Mouse (Mus musculus) kidney, postnatal 0 days (tissue): ENCODE data around the gene 2310057N15Rik. TPM values are rescaled to one million over a fixed set of nuclear protein-coding genes. Genes with fewer than 3 reads are reported as not detected.

ENCODE experiments used
- ATAC-seq: fragments of 200-750 bp; cut with Nextera tagmentation; replicated peaks from 2 replicates; pipeline ENCODE4 v1.8.0; 2017; ENCODE audit warnings: low read depth, moderate number of reproducible peaks, moderate TSS enrichment, moderate library complexity; ENCODE audit not compliant: low FRiP score
- DNase-seq: peaks from one replicate; pipeline ENCODE4 v3.0.0-alpha.2; 2016; ENCODE audit warnings: low spot score
- H3K27ac ChIP-seq: fragments of 300-500 bp; sonication (generic); 2 replicates; pipeline ENCODE4 v1.5.1; 2014; ENCODE audit warnings: mild to moderate bottlenecking
- H3K27me3 ChIP-seq: fragments of 300-500 bp; sonication (generic); 2 replicates; pipeline ENCODE4 v1.6.1; 2014; ENCODE audit warnings: low read length, mixed read lengths; ENCODE audit not compliant: insufficient read depth
- H3K36me3 ChIP-seq: fragments of 300-500 bp; sonication (generic); 2 replicates; pipeline ENCODE4 v1.6.1; 2014; ENCODE audit warnings: low read length, mixed read lengths; ENCODE audit not compliant: insufficient read depth
- H3K4me1 ChIP-seq: fragments of 300-500 bp; sonication (generic); replicated peaks from 2 replicates; pipeline ENCODE4 v1.6.1; 2014; ENCODE audit warnings: antibody characterized with exemption, low read length, mixed read lengths; ENCODE audit not compliant: insufficient read depth
- H3K4me2 ChIP-seq: fragments of 300-500 bp; sonication (generic); 2 replicates; pipeline ENCODE4 v1.6.1; 2014; ENCODE audit warnings: mild to moderate bottlenecking, low read length, moderate library complexity, mixed read lengths
- H3K4me3 ChIP-seq: fragments of 300-500 bp; sonication (generic); replicated peaks from 2 replicates; pipeline ENCODE4 v1.5.1; 2014; ENCODE audit warnings: low read depth, low read length
- H3K9ac ChIP-seq: fragments of 300-500 bp; sonication (generic); 2 replicates; pipeline ENCODE4 v1.6.1; 2014; ENCODE audit warnings: low read depth, low read length
- H3K9me3 ChIP-seq: fragments of 300-500 bp; sonication (generic); replicated peaks from 2 replicates; pipeline ENCODE4 v1.6.1; 2016; ENCODE audit warnings: low read length, inconsistent platforms, mixed read lengths
- CTCF ChIP-seq: IDR thresholded peaks from 2 replicates; pipeline ENCODE4 v1.5.1; 2016; ENCODE audit warnings: antibody characterized with exemption, low read depth, mild to moderate bottlenecking, moderate library complexity
- WGBS: fragments of 180-500 bp; shearing (Covaris S2); extraction: QIAGEN DNeasy Blood & Tissue Kit; methylation state at CpG from one replicate; pipeline ENCODE4 v1.1.7; 2014; 5-methylcytosine and 5-hydroxymethylcytosine counted together
- polyA plus RNA-seq: library from polyadenylated mRNA; unstranded; fragments of >200 nt; fragmentation: Nextera tagmentation; extraction: Ambion mirVana; gene quantifications from 2 replicates; pipeline ENCODE4 v1.2.1, GENCODE M21; 2015

The 2310057N15Rik gene
- polyA plus RNA-seq, 1 experiment from 2014 or later: not detected

DNA sequence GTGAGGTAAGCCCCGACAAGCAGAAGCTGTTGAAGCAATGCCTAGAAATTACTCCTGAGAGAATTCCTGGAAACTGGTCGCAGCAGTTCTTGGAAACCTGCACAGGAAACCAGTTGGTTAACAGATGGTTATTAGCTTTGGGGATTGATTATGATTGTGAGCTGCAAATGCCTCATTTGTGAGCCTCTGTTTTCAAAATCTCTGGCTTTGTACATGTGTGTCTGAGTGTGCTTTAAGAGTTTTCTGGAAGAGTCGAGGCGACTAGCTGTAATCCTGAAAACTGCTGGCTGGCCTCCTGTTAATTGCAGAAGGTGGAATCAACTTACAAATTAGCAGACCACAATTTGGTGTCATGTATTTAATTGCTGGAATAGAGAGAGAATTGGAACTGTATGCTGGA, 26.1 kb downstream of the 2310057N15Rik start:
- Histone ChIP-seq H3K27me3 (no peaks in the 10 kb centered on the region), H3K4me3 (no peak overlapping the region), H3K36me3 (no peaks in the 10 kb centered on the region), H3K9me3 (no peaks in the 10 kb centered on the region), H3K4me2 (no peak overlapping the region), H3K9ac (no peak overlapping the region), H3K4me1 (no peaks in the 10 kb centered on the region), H3K27ac (no peak overlapping the region)
- ATAC-seq (no peak), DNase-seq (no peak)
- TF ChIP-seq CTCF: no peak
- 57% methylated on average over 4 of the region's 4 CpGs for WGBS

DNA sequence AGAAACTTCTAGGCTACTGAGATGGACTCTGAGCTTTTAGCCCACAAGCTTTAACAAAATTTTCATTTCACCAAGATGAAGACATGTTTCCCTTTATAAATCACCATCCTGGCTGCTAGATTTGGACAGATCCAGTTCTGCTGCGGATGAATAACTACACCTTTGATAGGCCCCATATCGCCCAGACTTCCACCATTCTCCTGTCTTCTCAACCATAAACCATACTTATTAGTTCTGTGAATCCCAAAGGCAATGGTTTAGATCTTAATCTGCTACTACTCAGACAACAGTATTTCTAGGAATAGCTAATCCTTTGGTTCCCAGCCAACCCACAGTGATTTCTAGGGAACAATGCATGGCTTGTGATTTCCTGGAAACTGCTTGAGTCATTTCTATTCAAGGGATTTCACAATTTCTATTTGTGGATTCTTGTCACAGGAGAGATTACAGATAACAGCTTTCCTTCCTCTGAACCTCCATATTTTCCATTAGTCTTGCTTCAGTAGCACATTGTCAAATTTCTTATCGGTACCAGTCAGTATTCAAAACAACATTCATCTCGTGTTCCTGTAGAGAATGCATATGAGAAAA, 29.2 kb downstream of the 2310057N15Rik start:
- ATAC-seq: no peak
- Histone ChIP-seq H3K27ac (no peak overlapping the region), H3K4me2 (no peak overlapping the region), H3K27me3 (no peaks in the 10 kb centered on the region), H3K4me1 (no peaks in the 10 kb centered on the region), H3K9ac (no peak overlapping the region), H3K9me3 (no peaks in the 10 kb centered on the region), H3K4me3 (no peak overlapping the region), H3K36me3 (no peaks in the 10 kb centered on the region)
- no peak for TF ChIP-seq CTCF
- peak; percentile 46 for DNase-seq
- WGBS: 47% methylated on average over 4 of the region's 4 CpGs

DNA sequence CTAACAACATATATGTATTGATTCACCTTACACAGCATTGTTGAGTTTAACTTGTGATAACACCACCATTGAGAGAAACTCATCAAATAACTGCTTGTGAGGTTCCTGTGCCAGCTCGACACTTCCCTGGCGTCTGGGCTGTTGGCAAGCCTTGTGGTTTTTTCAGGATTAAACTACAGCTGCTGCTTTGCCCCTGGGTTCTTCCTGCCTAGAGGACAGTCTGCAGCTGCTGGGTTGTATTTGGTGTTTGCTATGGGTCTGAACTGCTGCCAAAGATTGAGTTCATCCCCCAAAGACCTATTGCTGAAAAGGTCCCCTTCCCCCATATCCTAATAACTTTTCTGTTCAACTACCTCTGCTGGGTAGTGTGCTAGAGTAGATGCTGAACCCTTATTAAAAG, 38.6 kb downstream of the 2310057N15Rik start:
- Histone ChIP-seq H3K27ac (no peak overlapping the region), H3K27me3 (no peaks in the 10 kb centered on the region), H3K9ac (no peak overlapping the region), H3K4me3 (no peak overlapping the region), H3K4me1 (no peaks in the 10 kb centered on the region), H3K4me2 (no peak overlapping the region), H3K9me3 (no peaks in the 10 kb centered on the region), H3K36me3 (no peaks in the 10 kb centered on the region)
- DNase-seq (no peak), ATAC-seq (no peak)
- TF ChIP-seq CTCF: no peak
- 51% methylated on average over 2 of the region's 2 CpGs for WGBS

DNA sequence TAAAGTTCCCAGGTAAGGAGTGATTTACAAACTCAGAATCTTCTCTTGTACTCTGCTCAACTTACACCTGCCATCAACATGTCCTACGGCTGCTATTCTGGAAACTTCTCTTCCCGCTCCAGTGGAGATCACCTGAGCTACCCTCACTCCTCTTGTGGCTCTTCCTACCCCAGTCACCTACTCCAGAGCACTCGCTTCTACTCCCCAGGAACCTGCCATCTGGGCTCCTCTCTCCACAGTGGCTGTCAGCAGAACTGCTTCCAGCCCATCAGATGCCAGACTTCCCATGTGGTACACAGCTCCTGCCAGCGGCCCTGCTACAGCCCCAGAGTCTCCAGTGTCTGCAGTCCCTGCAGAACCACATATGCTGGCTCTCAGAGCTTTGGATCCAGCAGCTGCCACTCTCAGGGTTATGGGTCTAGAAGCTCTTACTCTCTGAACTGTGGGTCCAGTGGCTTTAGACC, 45.2 kb downstream of the 2310057N15Rik start, which contains the start of gene Krtap13-1:
Gene Krtap13-1 (plus strand): TSS at position 51 of the 464 bp plus-strand sequence.
- no peaks in the 10 kb centered on the region for H3K36me3 ChIP-seq
- no peak within 1 kb of the TSS for H3K9ac ChIP-seq
- H3K27ac ChIP-seq: no peak within 1 kb of the TSS
- ATAC-seq (no peak), DNase-seq (no peak)
- H3K4me2 ChIP-seq: no peak within 1 kb of the TSS
- no peak for TF ChIP-seq CTCF
- no peak within 1 kb of the TSS for H3K4me3 ChIP-seq
- no peaks in the 10 kb centered on the region for H3K27me3 ChIP-seq
- 87% methylated on average over 4 of the region's 4 CpGs for WGBS
- no peaks in the 10 kb centered on the region for H3K4me1 ChIP-seq
- H3K9me3 ChIP-seq: no peaks in the 10 kb centered on the region

Other genes starting within 250 kb of the 2310057N15Rik start
- gene Cldn8, start 211.0 kb downstream of the 2310057N15Rik start, polyA plus RNA-seq: 210 and 219 TPM in 2 replicates
- gene Krtap24-1, start 161.9 kb downstream of the 2310057N15Rik start, polyA plus RNA-seq: not detected in 2 replicates
- gene 2310079G19Rik, start 146.5 kb downstream of the 2310057N15Rik start, polyA plus RNA-seq: not detected in 2 replicates
- gene Krtap26-1, start 126.4 kb downstream of the 2310057N15Rik start, polyA plus RNA-seq: not detected in 2 replicates
- not detected in 2 replicates for gene Krtap27-1, start 102.5 kb downstream of the 2310057N15Rik start, polyA plus RNA-seq
- not detected in 2 replicates for gene 2310061N02Rik, start 66.2 kb downstream of the 2310057N15Rik start, polyA plus RNA-seq
- gene Krtap13-1, start 45.3 kb downstream of the 2310057N15Rik start, polyA plus RNA-seq: not detected in 2 replicates
- not detected in 2 replicates for gene Krtap13, start 22.6 kb downstream of the 2310057N15Rik start, polyA plus RNA-seq
- not detected in 2 replicates for gene 2310034C09Rik, start 15.4 kb downstream of the 2310057N15Rik start, polyA plus RNA-seq
- gene Gm5965, start 3.7 kb upstream of the 2310057N15Rik start, polyA plus RNA-seq: not detected in 2 replicates
- not detected in 2 replicates for gene Gm20741, start 38.0 kb upstream of the 2310057N15Rik start, polyA plus RNA-seq
- gene Krtap15, start 46.0 kb upstream of the 2310057N15Rik start, polyA plus RNA-seq: not detected in 2 replicates
- gene Krtap14, start 51.9 kb upstream of the 2310057N15Rik start, polyA plus RNA-seq: not detected in 2 replicates
- not detected in 2 replicates for gene Krtap19-1, start 95.2 kb upstream of the 2310057N15Rik start, polyA plus RNA-seq
- not detected in 2 replicates for gene Krtap19-2, start 100.1 kb upstream of the 2310057N15Rik start, polyA plus RNA-seq
- gene Krtap19-3, start 103.8 kb upstream of the 2310057N15Rik start, polyA plus RNA-seq: not detected in 2 replicates
- gene Krtap19-4, start 110.9 kb upstream of the 2310057N15Rik start, polyA plus RNA-seq: not detected in 2 replicates
- not detected in 2 replicates for gene Krtap19-5, start 122.3 kb upstream of the 2310057N15Rik start, polyA plus RNA-seq
- gene Krtap19-9b, start 158.1 kb upstream of the 2310057N15Rik start, polyA plus RNA-seq: not detected in 2 replicates
- not detected in 2 replicates for gene Krtap16-3, start 188.7 kb upstream of the 2310057N15Rik start, polyA plus RNA-seq
- gene Krtap22-2, start 236.6 kb upstream of the 2310057N15Rik start, polyA plus RNA-seq: not detected in 2 replicates
- not detected in 2 replicates for gene Gm10229, start 241.1 kb upstream of the 2310057N15Rik start, polyA plus RNA-seq